Mouse (Mus musculus) E14TG2a.4 (cell line): Measurements from ENCODE around the gene Scd2.
A peak's percentile ranks its signal among the peaks of the same experiment; 100 is the strongest.
"Not testable (repeated sequence)": the region's sequence is repeated elsewhere in the genome, so short reads cannot be mapped to it uniquely, and the experiment has no call there.

Experiments
- H3K27me3 ChIP-seq: 2 replicates; pipeline ENCODE4 v1.6.1; 2014; ENCODE audit warnings: low read length, control low read depth; ENCODE audit not compliant: insufficient read depth
- H3K36me3 ChIP-seq: 2 replicates; pipeline ENCODE4 v1.6.1; 2014; ENCODE audit warnings: low read length, control low read depth; ENCODE audit not compliant: insufficient read depth
- H3K4me1 ChIP-seq: replicated peaks from 2 replicates; pipeline ENCODE4 v1.6.1; 2014; ENCODE audit warnings: low read depth, low read length, control low read depth
- H3K4me3 ChIP-seq: replicated peaks from 2 replicates; pipeline ENCODE4 v1.5.1; 2014; ENCODE audit warnings: mild to moderate bottlenecking, low read length
- H3K9me3 ChIP-seq: 2 replicates; pipeline ENCODE4 v1.6.1; 2014; ENCODE audit warnings: low read length, control low read depth
- CTCF ChIP-seq: conservative IDR thresholded peaks from 2 replicates; pipeline ENCODE4 v1.5.1; 2014; ENCODE audit warnings: low read length
- NANOG ChIP-seq: IDR thresholded peaks from 2 replicates; pipeline ENCODE4 v1.6.1; 2014; ENCODE audit warnings: borderline replicate concordance, low read length, mixed read lengths
- POU5F1 ChIP-seq: IDR thresholded peaks from 2 replicates; pipeline ENCODE4 v1.6.1; 2014; ENCODE audit warnings: low read length, borderline replicate concordance

The Scd2 gene

GRCm38 (mm10) chr19:44251936-44252558 is 41.4 kb upstream of the Scd2 start:
- H3K36me3 ChIP-seq, result no peaks in the 10 kb centered on the region
- peaks cover 6% of the 10 kb centered on the region; the same call in 1 of the 2 replicates for H3K27me3 ChIP-seq
- H3K4me3 ChIP-seq, result peak overlapping the region; percentile 37; the same call in 1 of the 2 replicates
- H3K9me3 ChIP-seq, result peaks cover 37% of the 10 kb centered on the region
- peaks cover 53% of the 10 kb centered on the region for H3K4me1 ChIP-seq
- TF ChIP-seq CTCF (no peak), NANOG (no peak), POU5F1 (no peak)

- not testable (repeated sequence) for H3K27me3 ChIP-seq, H3K36me3 ChIP-seq, H3K4me3 ChIP-seq
- H3K9me3 ChIP-seq, result peaks cover 39% of the 10 kb centered on the region
- H3K4me1 ChIP-seq, result peaks cover 56% of the 10 kb centered on the region
Observed at GRCm38 (mm10) chr19:44254106-44254505, 39.4 kb upstream of the Scd2 start.

DNA sequence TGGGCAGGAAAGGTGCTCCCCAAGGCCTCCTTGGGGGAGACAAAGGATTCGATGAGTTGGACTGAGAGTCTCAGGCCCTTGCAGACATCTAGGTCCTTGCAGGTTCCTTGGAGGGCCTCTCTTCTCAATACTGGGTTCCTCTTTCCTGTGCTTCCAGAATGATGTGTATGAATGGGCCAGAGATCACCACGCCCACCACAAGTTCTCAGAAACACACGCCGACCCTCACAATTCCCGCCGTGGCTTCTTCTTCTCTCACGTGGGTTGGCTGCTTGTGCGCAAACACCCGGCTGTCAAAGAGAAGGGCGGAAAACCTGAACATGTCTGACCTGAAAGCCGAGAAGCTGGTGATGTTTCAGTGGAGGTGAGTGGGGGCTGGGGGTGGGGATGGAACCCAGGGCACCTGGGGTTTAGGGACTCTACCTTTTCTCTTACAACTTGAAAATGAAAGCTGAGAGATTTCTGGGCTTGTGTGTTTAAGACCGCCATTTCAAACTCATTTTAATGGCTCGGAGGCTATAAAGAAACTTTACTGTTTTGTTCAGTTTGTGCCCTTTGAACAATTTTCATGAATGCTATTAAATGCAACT is 36.0 kb upstream of the Scd2 start:
- peaks cover 39% of the 10 kb centered on the region for H3K9me3 ChIP-seq
- H3K4me3 ChIP-seq, result peak overlapping the region; percentile 2; the same call in 1 of the 2 replicates
- TF ChIP-seq NANOG (no peak), CTCF (no peak), POU5F1 (no peak)
- H3K36me3 ChIP-seq, result no peaks in the 10 kb centered on the region
- peaks cover 63% of the 10 kb centered on the region for H3K4me1 ChIP-seq
- H3K27me3 ChIP-seq, result no peaks in the 10 kb centered on the region

GRCm38 (mm10) chr19:44259484-44259883 is 34.0 kb upstream of the Scd2 start:
- no peaks in the 10 kb centered on the region for H3K27me3 ChIP-seq
- no peak overlapping the region for H3K4me3 ChIP-seq
- H3K36me3 ChIP-seq, result no peaks in the 10 kb centered on the region
- TF ChIP-seq CTCF, result no peak
- TF ChIP-seq NANOG, result no peak
- no peak for TF ChIP-seq POU5F1
- H3K4me1 ChIP-seq, result peaks cover 72% of the 10 kb centered on the region
- H3K9me3 ChIP-seq, result peaks cover 26% of the 10 kb centered on the region; the same call in 1 of the 2 replicates

DNA sequence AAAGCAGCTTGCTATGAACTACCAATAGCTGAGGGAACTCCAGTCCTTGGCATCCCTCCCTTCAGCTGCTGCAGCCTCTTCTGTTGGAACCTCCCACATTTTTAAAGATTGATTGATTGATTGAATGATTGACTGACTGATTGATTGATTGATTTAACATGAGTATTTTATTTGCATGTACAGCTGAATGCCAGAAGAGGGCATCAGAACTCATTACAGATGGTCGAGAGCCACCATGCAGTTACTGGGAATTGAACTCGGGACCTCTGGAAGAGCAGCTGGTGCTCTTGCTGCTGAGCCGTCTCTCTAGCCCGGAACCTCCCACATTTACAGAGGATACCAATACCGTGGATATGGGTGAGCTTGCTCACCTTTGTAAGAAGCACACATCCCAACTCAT is 33.0 kb upstream of the Scd2 start:
- peaks cover 81% of the 10 kb centered on the region for H3K4me1 ChIP-seq
- H3K27me3 ChIP-seq, result no peaks in the 10 kb centered on the region
- no peaks in the 10 kb centered on the region for H3K36me3 ChIP-seq
- peaks cover 17% of the 10 kb centered on the region; the same call in 1 of the 2 replicates for H3K9me3 ChIP-seq
- no peak overlapping the region for H3K4me3 ChIP-seq
- TF ChIP-seq CTCF (peak; percentile 19; the same call in 1 of the 2 replicates), NANOG (no peak)

DNA sequence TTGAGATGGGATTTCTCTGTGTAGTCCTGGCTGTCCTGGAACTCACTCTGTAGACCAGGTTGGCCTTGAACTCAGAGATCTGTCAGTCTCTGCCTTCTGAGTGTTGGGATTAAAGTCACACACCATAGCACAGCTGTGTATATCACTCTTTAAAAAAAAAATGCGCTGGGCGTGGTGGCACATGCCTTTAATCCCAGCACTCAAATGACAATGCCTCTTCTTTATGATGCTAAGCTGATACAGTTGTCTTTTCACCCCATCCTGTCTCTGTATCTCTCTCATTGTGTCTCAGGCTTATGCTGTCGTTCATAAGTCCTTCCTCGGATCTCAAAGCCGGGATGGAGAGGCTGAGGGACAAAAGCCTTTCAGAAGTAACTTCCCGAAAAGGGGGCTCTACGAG is 31.7 kb upstream of the Scd2 start:
- H3K36me3 ChIP-seq, result no peaks in the 10 kb centered on the region
- no peaks in the 10 kb centered on the region for H3K27me3 ChIP-seq
- H3K4me3 ChIP-seq, result no peak overlapping the region
- H3K9me3 ChIP-seq, result 0 out of 2 replicates have a peak, but pooled peaks cover 5% of the 10 kb centered on the region
- peaks cover 93% of the 10 kb centered on the region for H3K4me1 ChIP-seq
- no peak for TF ChIP-seq CTCF
- peak; percentile 88 for TF ChIP-seq NANOG

DNA sequence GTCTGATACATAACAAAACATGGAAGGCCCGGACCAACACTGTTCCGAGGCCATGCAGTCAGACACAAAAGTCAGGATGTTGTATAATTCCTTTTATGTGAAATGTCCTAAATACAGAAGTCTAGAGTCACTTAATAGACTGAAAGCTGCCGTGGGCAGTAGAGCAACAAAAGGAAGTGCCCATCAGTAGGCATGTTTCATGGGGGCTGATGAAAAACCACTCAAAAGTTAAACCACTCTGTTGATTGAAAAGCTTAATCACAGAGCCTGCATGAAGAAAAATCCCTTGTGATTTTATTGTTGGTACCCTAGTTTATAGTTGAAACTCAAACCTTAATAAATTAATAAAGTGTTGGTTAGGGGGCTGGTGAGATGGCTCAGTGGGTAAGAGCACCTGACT is 29.9 kb upstream of the Scd2 start:
- no peak overlapping the region for H3K4me3 ChIP-seq
- no peaks in the 10 kb centered on the region for H3K36me3 ChIP-seq
- H3K4me1 ChIP-seq, result peaks cover 88% of the 10 kb centered on the region
- H3K27me3 ChIP-seq, result no peaks in the 10 kb centered on the region
- TF ChIP-seq POU5F1 (no peak), NANOG (no peak), CTCF (no peak)
- H3K9me3 ChIP-seq, result no peaks in the 10 kb centered on the region

DNA sequence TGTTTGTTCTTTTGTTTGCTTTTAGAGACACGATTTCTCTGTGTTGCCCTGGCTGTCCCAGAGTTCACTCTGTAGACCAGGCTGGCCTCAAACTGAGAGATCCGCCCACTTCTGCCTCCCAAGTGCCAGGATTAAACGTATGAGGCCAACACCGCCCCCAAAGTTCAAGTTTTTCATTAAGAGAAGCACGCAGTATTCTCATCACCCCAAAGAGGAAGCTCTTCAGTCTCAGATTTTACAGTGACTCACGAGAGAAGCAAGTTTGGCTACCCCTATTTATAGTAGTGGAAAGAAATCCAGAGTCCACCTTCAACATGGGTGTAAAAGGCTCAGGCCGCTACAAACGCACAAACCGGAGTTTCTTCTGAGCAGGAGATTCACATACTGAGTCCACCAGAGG is 29.2 kb upstream of the Scd2 start:
- no peaks in the 10 kb centered on the region for H3K9me3 ChIP-seq
- H3K27me3 ChIP-seq, result no peaks in the 10 kb centered on the region
- TF ChIP-seq NANOG (no peak), POU5F1 (no peak), CTCF (no peak)
- H3K4me1 ChIP-seq, result peaks cover 84% of the 10 kb centered on the region
- no peak overlapping the region for H3K4me3 ChIP-seq
- no peaks in the 10 kb centered on the region for H3K36me3 ChIP-seq

GRCm38 (mm10) chr19:44265300-44265699 is 28.2 kb upstream of the Scd2 start:
- H3K27me3 ChIP-seq, result no peaks in the 10 kb centered on the region
- peaks cover 79% of the 10 kb centered on the region for H3K4me1 ChIP-seq
- no peak for TF ChIP-seq POU5F1
- TF ChIP-seq NANOG, result no peak
- TF ChIP-seq CTCF, result no peak
- H3K36me3 ChIP-seq, result no peaks in the 10 kb centered on the region
- no peaks in the 10 kb centered on the region for H3K9me3 ChIP-seq
- peak overlapping the region; percentile 42 for H3K4me3 ChIP-seq
